Mouse (Mus musculus) lung, postnatal 0 days (tissue): Measurements from ENCODE around the gene 1110008L16Rik.

Source experiments
- CTCF ChIP-seq: IDR thresholded peaks from 2 replicates; pipeline ENCODE4 v1.5.1; 2016; ENCODE audit warnings: antibody characterized with exemption, mild to moderate bottlenecking
- EP300 ChIP-seq: IDR thresholded peaks from 2 replicates; pipeline ENCODE4 v1.6.1; 2016; ENCODE audit warnings: antibody characterized with exemption, mild to moderate bottlenecking, control low read depth

DNA sequence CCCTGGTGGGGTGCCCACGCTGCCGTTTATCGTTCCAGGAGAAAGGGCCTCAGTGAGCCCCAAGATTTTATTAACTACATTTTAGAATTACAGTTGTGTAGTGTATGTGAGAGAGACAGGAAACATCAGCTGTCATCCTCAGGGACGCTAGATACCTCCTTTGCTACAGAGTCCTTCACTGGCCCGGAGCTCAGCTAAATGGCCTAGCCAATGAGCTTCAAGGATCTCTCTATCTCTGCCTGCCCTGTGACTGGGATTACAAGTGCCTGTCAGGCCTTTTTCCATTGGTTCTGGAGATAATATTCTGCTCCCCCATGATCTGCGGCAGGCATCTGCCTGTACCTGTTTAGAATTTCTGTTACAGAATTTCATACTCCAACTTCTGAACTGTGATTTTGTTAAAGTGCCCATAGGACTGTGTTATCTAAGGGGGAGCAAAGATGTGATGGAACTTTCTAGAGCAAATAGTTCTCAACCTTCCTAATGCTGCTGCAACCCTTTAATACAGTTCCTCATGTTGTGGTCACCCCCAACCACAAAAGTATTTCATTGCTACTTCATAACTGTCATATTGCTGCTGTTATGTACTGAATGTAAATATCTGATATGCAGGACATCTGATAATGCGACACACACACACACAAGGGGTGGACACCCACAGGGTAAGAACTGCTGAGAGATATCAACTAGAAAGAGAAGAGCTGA is 87.9 kb downstream of the 1110008L16Rik start:
- TF ChIP-seq EP300 (no peak), CTCF (no peak)
